Mouse (Mus musculus): ENCODE results near the gene Ubxn2a. TPM values are rescaled to one million over a fixed set of nuclear protein-coding genes. Genes with fewer than 3 reads are reported as not detected.
A peak's percentile ranks its signal among the peaks of the same experiment; 100 is the strongest.
"Not testable (repeated sequence)": the region's sequence is repeated elsewhere in the genome, so short reads cannot be mapped to it uniquely, and the experiment has no call there.

Ubxn2a gene
- total RNA-seq (2021): 10 to 100 TPM; 53.3 to 53.4 TPM

GRCm38 (mm10) chr12:4906951-4907906 lies at the start of gene Ubxn2a:
Gene Ubxn2a (minus strand): TSS chr12:4907705.
- intact Hi-C loops (cut with DNase I): no loop called here
- peak; percentile 95 for DNase-seq (ENCODE audit: low spot score in 2 of 2)

- DNase-seq (ENCODE audit: low spot score in 2 of 2): peak in 1 of 2 experiments; percentile 18
- intact Hi-C loops (cut with DNase I): no loop called here
These were observed 45.7 kb upstream of the Ubxn2a start for GRCm38 (mm10) chr12:4953156-4953555.

GRCm38 (mm10) chr12:4952272-4952671 lies 44.8 kb upstream of the Ubxn2a start:
- no peak for DNase-seq (ENCODE audit: low spot score in 2 of 2)
- intact Hi-C loops (cut with DNase I): no loop called here

- DNase-seq (ENCODE audit: low spot score in 2 of 2): no peak
- intact Hi-C loops (cut with DNase I): no loop called here
These were observed 23.5 kb upstream of the Ubxn2a start for GRCm38 (mm10) chr12:4930820-4931548.

GRCm38 (mm10) chr12:4928197-4928596 lies 20.7 kb upstream of the Ubxn2a start:
- intact Hi-C loops (cut with DNase I): no loop called here

GRCm38 (mm10) chr12:4917805-4918591 lies 10.5 kb upstream of the Ubxn2a start:
- peak; percentile 57 to 80 for DNase-seq (ENCODE audit: low spot score in 2 of 2)
- intact Hi-C loops (cut with DNase I): loop anchor here (5.0 kb wide), 3 partner anchors 54 to 326 kb away; partner anchors contain the start of genes Fkbp1b, Gm3625, Itsn2 and Wdcp

More at GRCm38 (mm10) chr12:4928197-4928596, 20.7 kb upstream of the Ubxn2a start:
- DNase-seq (ENCODE audit: low spot score in 2 of 2): no peak

GRCm38 (mm10) chr12:4916994-4917804 lies 9.7 kb upstream of the Ubxn2a start, which contains the start of gene Atad2b:
Gene Atad2b (plus strand): TSS chr12:4917353.
- peak; percentile 98 for DNase-seq (ENCODE audit: low spot score in 2 of 2)
- intact Hi-C loops (cut with DNase I): loop anchor here (5.0 kb wide), 3 partner anchors 55 to 325 kb away; partner anchors contain the start of genes Fkbp1b, Gm3625, Itsn2 and Wdcp

GRCm38 (mm10) chr12:4914944-4915343 lies 7.4 kb upstream of the Ubxn2a start:
- intact Hi-C loops (cut with DNase I): loop anchor here (5.0 kb wide), 3 partner anchors 57 to 323 kb away; partner anchors contain the start of genes Fkbp1b, Gm3625, Itsn2 and Wdcp
- no peak for DNase-seq (ENCODE audit: low spot score in 2 of 2)

GRCm38 (mm10) chr12:4914441-4914840 lies 6.9 kb upstream of the Ubxn2a start:
- intact Hi-C loops (cut with DNase I): no loop called here
- DNase-seq (ENCODE audit: low spot score in 2 of 2): no peak

GRCm38 (mm10) chr12:4911716-4912115 lies 4.2 kb upstream of the Ubxn2a start:
- intact Hi-C loops (cut with DNase I): no loop called here
- DNase-seq (ENCODE audit: low spot score in 2 of 2): no peak

- DNase-seq (ENCODE audit: low spot score in 2 of 2); intact Hi-C loops (cut with DNase I): not testable (repeated sequence)
These were observed 3.0 kb upstream of the Ubxn2a start for GRCm38 (mm10) chr12:4910496-4910895.

- no peak for DNase-seq (ENCODE audit: low spot score in 2 of 2)
- intact Hi-C loops (cut with DNase I): no loop called here
These were observed 886 bp upstream of the Ubxn2a start for GRCm38 (mm10) chr12:4908391-4908790.

- intact Hi-C loops (cut with DNase I): no loop called here
- no peak for DNase-seq (ENCODE audit: low spot score in 2 of 2)
These were observed 1.0 kb downstream of the Ubxn2a start for GRCm38 (mm10) chr12:4906476-4906875.

- intact Hi-C loops (cut with DNase I): no loop called here
- DNase-seq (ENCODE audit: low spot score in 2 of 2): no peak
These were observed 1.6 kb downstream of the Ubxn2a start for GRCm38 (mm10) chr12:4905946-4906345.

GRCm38 (mm10) chr12:4898024-4898423 lies 9.5 kb downstream of the Ubxn2a start:
- no peak for DNase-seq (ENCODE audit: low spot score in 2 of 2)
- intact Hi-C loops (cut with DNase I): no loop called here

- DNase-seq (ENCODE audit: low spot score in 2 of 2): no peak
- intact Hi-C loops (cut with DNase I): no loop called here
These were observed 17.6 kb downstream of the Ubxn2a start for GRCm38 (mm10) chr12:4889891-4890290.

GRCm38 (mm10) chr12:4889251-4889650 lies 18.3 kb downstream of the Ubxn2a start:
- intact Hi-C loops (cut with DNase I): no loop called here

GRCm38 (mm10) chr12:4888739-4889138 lies 18.8 kb downstream of the Ubxn2a start:
- DNase-seq (ENCODE audit: low spot score in 2 of 2): no peak
- intact Hi-C loops (cut with DNase I): no loop called here

More at GRCm38 (mm10) chr12:4889251-4889650, 18.3 kb downstream of the Ubxn2a start:
- DNase-seq (ENCODE audit: low spot score in 2 of 2): no peak

Measured in left cerebral cortex, postnatal 25 days (tissue).